Mouse (Mus musculus) gastrocnemius, adult 18-20 months (tissue): ENCODE results near the gene Gm8122. TPM values are rescaled to one million over a fixed set of nuclear protein-coding genes. Genes with fewer than 3 reads are reported as not detected.
"Not testable (repeated sequence)": the region's sequence is repeated elsewhere in the genome, so short reads cannot be mapped to it uniquely, and the experiment has no call there.

ENCODE experiments used
- DNase-seq: peaks from one replicate; pipeline ENCODE4 v3.0.0; 2021; ENCODE audit warnings: low spot score
- long read RNA-seq, 2 experiments: library from polyadenylated mRNA; stranded (forward); transcript quantifications; one replicate each; pipeline ENCODE4 v2.0.0; 2021
- total RNA-seq, 2 experiments: library from RNA; stranded (reverse); gene quantifications; 2 replicates each; pipeline ENCODE4 v1.2.3; 2021

Gene Gm8122
- total RNA-seq = not detected
- long read RNA-seq, experiment 1 = 0 reads
- long read RNA-seq, experiment 2 = 0 reads

- DNase-seq = not testable (repeated sequence)
Measured at GRCm38 (mm10) chr14:43235204-43235603, at the start of gene Gm8122. Gene Gm8122, minus strand, starts transcription at chr14:43235304.

GRCm38 (mm10) chr14:43278681-43279080 lies 43.6 kb upstream of the Gm8122 start:
- DNase-seq = peak; percentile 11

- peak; percentile 21 for DNase-seq
Measured at GRCm38 (mm10) chr14:43278146-43278545, 43.0 kb upstream of the Gm8122 start.

GRCm38 (mm10) chr14:43277468-43277867 lies 42.4 kb upstream of the Gm8122 start:
- peak; percentile 20 for DNase-seq

GRCm38 (mm10) chr14:43275752-43276151 lies 40.6 kb upstream of the Gm8122 start:
- DNase-seq = not testable (repeated sequence)

GRCm38 (mm10) chr14:43274986-43275511 lies 39.9 kb upstream of the Gm8122 start, which contains the start of gene Gm9732:
Gene Gm9732, plus strand, starts transcription at chr14:43275036.
- DNase-seq = peak; percentile 30

- not testable (repeated sequence) for DNase-seq
Measured at GRCm38 (mm10) chr14:43273161-43273560, 38.1 kb upstream of the Gm8122 start.

GRCm38 (mm10) chr14:43269211-43269610 lies 34.1 kb upstream of the Gm8122 start:
- DNase-seq = not testable (repeated sequence)

- not testable (repeated sequence) for DNase-seq
Measured at GRCm38 (mm10) chr14:43268521-43269084, 33.5 kb upstream of the Gm8122 start.

- DNase-seq = not testable (repeated sequence)
Measured at GRCm38 (mm10) chr14:43263421-43263820, 28.3 kb upstream of the Gm8122 start.

- not testable (repeated sequence) for DNase-seq
Measured at GRCm38 (mm10) chr14:43258349-43258748, 23.2 kb upstream of the Gm8122 start, which contains the start of gene Gm8126. Gene Gm8126, plus strand, starts transcription at chr14:43258649.

- DNase-seq = not testable (repeated sequence)
Measured at GRCm38 (mm10) chr14:43256511-43256910, 21.4 kb upstream of the Gm8122 start.

- not testable (repeated sequence) for DNase-seq
Measured at GRCm38 (mm10) chr14:43250549-43251253, 15.6 kb upstream of the Gm8122 start.

GRCm38 (mm10) chr14:43249611-43250170 lies 14.6 kb upstream of the Gm8122 start:
- not testable (repeated sequence) for DNase-seq

- not testable (repeated sequence) for DNase-seq
Measured at GRCm38 (mm10) chr14:43237769-43238168, 2.7 kb upstream of the Gm8122 start.

Other genes starting within 250 kb of the Gm8122 start
- not detected for gene Gm8082, start 241.7 kb downstream of the Gm8122 start, total RNA-seq
- gene Gm10376, start 219.7 kb downstream of the Gm8122 start, total RNA-seq = not detected
- not detected for gene Gm8094, start 158.7 kb downstream of the Gm8122 start, total RNA-seq
- gene Gm8104, start 134.7 kb downstream of the Gm8122 start, total RNA-seq = not detected
- not detected for gene Gm7233, start 55.4 kb downstream of the Gm8122 start, total RNA-seq
- not detected for gene Gm8126, start 23.3 kb upstream of the Gm8122 start, total RNA-seq
- not detected for gene Gm9732, start 39.7 kb upstream of the Gm8122 start, total RNA-seq
- gene Gm8127, start 58.5 kb upstream of the Gm8122 start, total RNA-seq = not detected
- not detected for gene 1700001F09Rik, start 112.5 kb upstream of the Gm8122 start, total RNA-seq
- gene Gm8138, start 181.0 kb upstream of the Gm8122 start, total RNA-seq = not detected